Mouse (Mus musculus) bone marrow, adult 2 months (tissue): ENCODE data around the gene Mdh1. TPM values are rescaled to one million over a fixed set of nuclear protein-coding genes. Genes with fewer than 3 reads are reported as not detected.
"Not testable (repeated sequence)": the region's sequence is repeated elsewhere in the genome, so short reads cannot be mapped to it uniquely, and the experiment has no call there.

Experiments
- H3K27ac ChIP-seq: fragments of 200-500 bp; 2 replicates; pipeline ENCODE4 v1.5.1; 2012; ENCODE audit warnings: low read depth, mild to moderate bottlenecking, control low read depth, inconsistent platforms, low read length; ENCODE audit not compliant: control insufficient read depth, poor library complexity, insufficient read depth
- H3K4me1 ChIP-seq: fragments of 200-500 bp; 2 replicates; pipeline ENCODE4 v1.6.1; 2011; ENCODE audit warnings: low read length; ENCODE audit not compliant: control insufficient read depth, insufficient read depth
- H3K4me3 ChIP-seq: fragments of 200-500 bp; replicated peaks from 2 replicates; pipeline ENCODE3; 2011; ENCODE audit warnings: mild to moderate bottlenecking, low read depth, low read length, control low read depth; ENCODE audit not compliant: control insufficient read depth
- CTCF ChIP-seq: fragments of 200-500 bp; IDR thresholded peaks from 2 replicates; pipeline ENCODE4 v1.5.1; 2011; ENCODE audit warnings: low read length, control low read depth; ENCODE audit not compliant: control insufficient read depth, insufficient read depth
- POLR2A ChIP-seq: fragments of 200-500 bp; IDR thresholded peaks from 2 replicates; pipeline ENCODE4 v1.6.1; 2011; ENCODE audit warnings: low read depth, mild to moderate bottlenecking, control low read depth, low read length, borderline replicate concordance; ENCODE audit not compliant: control insufficient read depth
- WGBS: fragments of 180-500 bp; shearing (Covaris S2); methylation state at CpG from one replicate; pipeline ENCODE4 v1.1.7; 2018; 5-methylcytosine and 5-hydroxymethylcytosine counted together
- polyA plus RNA-seq: library from polyadenylated mRNA; stranded (reverse); fragments of >200 nt; gene quantifications from 2 replicates; pipeline ENCODE4 v1.2.4, GENCODE M21; 2011; ENCODE audit warnings: low replicate concordance; ENCODE audit not compliant: missing spikeins, insufficient read depth, insufficient read length

Mdh1 gene
- polyA plus RNA-seq, 1 experiment = 70.4 TPM

- TF ChIP-seq CTCF (no peak), POLR2A (no peak)
- no peak overlapping the region for H3K4me3 ChIP-seq
- under 1% methylated on average over 4 of the region's 4 CpGs for WGBS
- H3K27ac ChIP-seq = no peak overlapping the region
- H3K4me1 ChIP-seq = peaks cover 4% of the 10 kb centered on the region; the same call in 1 of the 2 replicates
Observed at GRCm38 (mm10) chr11:21549754-21550153, 22.4 kb downstream of the Mdh1 start.

DNA sequence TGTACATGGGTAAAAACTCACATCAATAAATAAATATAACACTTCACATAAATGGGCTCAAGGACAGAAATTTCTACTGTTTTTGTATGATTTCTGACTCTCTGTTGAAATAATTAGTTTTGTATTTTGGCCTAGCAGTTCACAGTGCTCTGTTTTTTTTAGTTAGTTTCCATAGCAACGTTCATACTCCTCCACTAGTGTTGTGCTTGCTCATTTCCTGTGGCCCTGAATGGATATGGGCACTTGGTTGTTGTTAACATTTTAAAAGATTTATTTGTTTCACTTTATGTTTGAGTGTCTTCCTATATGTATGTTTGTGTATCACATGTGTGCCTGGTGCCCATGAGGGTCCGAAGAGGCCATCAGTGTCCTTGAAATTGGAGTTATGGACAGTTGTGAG, 23.1 kb downstream of the Mdh1 start:
- peaks cover 4% of the 10 kb centered on the region; the same call in 1 of the 2 replicates for H3K4me1 ChIP-seq
- TF ChIP-seq CTCF = no peak
- TF ChIP-seq POLR2A = no peak
- WGBS = 53% methylated on average over 2 of the region's 2 CpGs
- no peak overlapping the region for H3K27ac ChIP-seq
- H3K4me3 ChIP-seq = no peak overlapping the region

- H3K4me1 ChIP-seq = peaks cover 4% of the 10 kb centered on the region; the same call in 1 of the 2 replicates
- H3K27ac ChIP-seq = no peak overlapping the region
- TF ChIP-seq POLR2A (no peak), CTCF (no peak)
- H3K4me3 ChIP-seq = no peak overlapping the region
Observed at GRCm38 (mm10) chr11:21547518-21547917, 24.6 kb downstream of the Mdh1 start.

GRCm38 (mm10) chr11:21546671-21547070, 25.5 kb downstream of the Mdh1 start:
- TF ChIP-seq POLR2A (no peak), CTCF (no peak)
- H3K4me1 ChIP-seq = peaks cover 4% of the 10 kb centered on the region; the same call in 1 of the 2 replicates
- H3K4me3 ChIP-seq = no peak overlapping the region
- H3K27ac ChIP-seq = no peak overlapping the region
- WGBS = 51% methylated on average over 1 of the region's 1 CpGs

DNA sequence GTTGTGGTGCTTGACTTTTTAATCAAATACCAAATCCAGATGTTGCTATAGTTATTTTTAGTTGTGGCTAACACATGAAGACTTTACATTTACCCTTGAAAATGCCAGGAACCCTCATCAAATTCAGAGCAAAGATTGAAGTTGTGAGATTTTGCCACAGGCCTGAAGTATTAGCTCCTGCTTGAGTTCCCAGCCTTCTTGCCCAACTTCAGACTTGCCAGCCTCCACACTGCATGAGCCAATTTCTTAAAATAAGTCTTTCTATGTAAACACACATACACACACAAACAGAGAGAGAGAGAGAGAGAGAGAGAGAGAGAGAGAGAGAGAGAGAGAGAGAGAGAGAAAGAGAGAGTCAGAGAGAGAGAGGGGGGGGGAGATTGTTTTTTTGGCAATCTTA, 26.2 kb downstream of the Mdh1 start:
- no peak overlapping the region for H3K27ac ChIP-seq
- TF ChIP-seq CTCF (no peak), POLR2A (no peak)
- H3K4me3 ChIP-seq = no peak overlapping the region
- peaks cover 4% of the 10 kb centered on the region; the same call in 1 of the 2 replicates for H3K4me1 ChIP-seq

GRCm38 (mm10) chr11:21545021-21545420, 27.1 kb downstream of the Mdh1 start:
- TF ChIP-seq POLR2A = no peak
- TF ChIP-seq CTCF = no peak
- 65% methylated on average over 2 of the region's 2 CpGs for WGBS
- H3K27ac ChIP-seq = no peak overlapping the region
- peaks cover 1% of the 10 kb centered on the region; the same call in 1 of the 2 replicates for H3K4me1 ChIP-seq
- H3K4me3 ChIP-seq = no peak overlapping the region

DNA sequence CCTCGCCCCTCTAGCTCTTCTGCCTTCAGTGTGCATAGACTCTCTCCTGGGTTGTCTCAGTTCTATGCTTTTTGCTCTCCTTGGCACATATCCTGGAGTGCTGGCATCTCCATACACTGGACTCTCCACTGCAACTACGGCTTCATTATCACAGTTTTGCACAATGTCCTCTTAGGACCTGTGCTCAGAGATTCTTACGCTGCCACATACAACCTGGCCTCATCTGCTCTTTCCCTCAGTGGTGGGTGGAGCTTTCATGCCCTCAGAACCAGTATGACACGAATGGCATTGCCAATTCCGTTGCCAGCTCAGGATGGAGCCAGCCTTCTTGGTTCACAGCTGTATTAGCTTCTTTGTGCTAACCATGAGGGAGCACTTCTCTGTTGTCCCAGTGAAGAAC, 29.4 kb downstream of the Mdh1 start:
- Histone ChIP-seq H3K27ac (no peak overlapping the region), H3K4me3 (no peak overlapping the region), H3K4me1 (no peaks in the 10 kb centered on the region)
- 75% methylated on average over 5 of the region's 5 CpGs for WGBS
- TF ChIP-seq POLR2A (no peak), CTCF (no peak)

- WGBS = 83% methylated on average over 2 of the region's 2 CpGs
- TF ChIP-seq CTCF (no peak), POLR2A (no peak)
- no peak overlapping the region for H3K27ac ChIP-seq
- H3K4me1 ChIP-seq = no peaks in the 10 kb centered on the region
- H3K4me3 ChIP-seq = no peak overlapping the region
Observed at GRCm38 (mm10) chr11:21540622-21541021, 31.5 kb downstream of the Mdh1 start.

- TF ChIP-seq POLR2A (no peak), CTCF (no peak)
Observed at GRCm38 (mm10) chr11:21540072-21540471, 32.1 kb downstream of the Mdh1 start.

GRCm38 (mm10) chr11:21530856-21531255, 41.3 kb downstream of the Mdh1 start:
- H3K4me1 ChIP-seq, H3K27ac ChIP-seq, H3K4me3 ChIP-seq: not testable (repeated sequence)
- WGBS = 75% methylated on average over 2 of the region's 2 CpGs

More at GRCm38 (mm10) chr11:21540072-21540471, 32.1 kb downstream of the Mdh1 start:
- H3K27ac ChIP-seq = no peak overlapping the region
- H3K4me1 ChIP-seq = no peaks in the 10 kb centered on the region
- no peak overlapping the region for H3K4me3 ChIP-seq
- WGBS = 31% methylated on average over 2 of the region's 2 CpGs
